27 mouse cellular contexts compared by ENCODE assay signal in genomic region chr8:56211922-56212635, GRCm38 (mm10).
DNase-seq lines count a peak whose midpoint lies in the region; ATAC-seq lines count a peak whose summit lies in the region.
"Had no signal": no experiment of that assay in that cellular context is flagged by ENCODE, and none has a peak within 500 bp of the region (broad histone marks: within the 10 kb centered on the region; RNA-seq: fewer than 3 reads in every experiment).

No protein-coding gene starts in this region.

- H3K4me2 ChIP-seq in stomach, embryonic 14.5 days (replicated peaks; ENCODE audit: low read depth, low read length) = no peak overlapping the region
- no peak overlapping the region for H3K4me2 ChIP-seq in hindbrain, embryonic 12.5 days (replicated peaks)
- H3K4me2 ChIP-seq: forebrain, embryonic 12.5 days; forebrain, embryonic 15.5 days; heart, embryonic 11.5 days; hindbrain, embryonic 14.5 days had no signal

- DNase-seq in frontal cortex, postnatal 25 days (ENCODE audit: low spot score in 2 of 2) = no peak
- peak; percentile 12 for DNase-seq in brain, adult 2 months (ENCODE audit: low read depth, low spot score)
- no peak for DNase-seq in kidney, postnatal 25 days
- DNase-seq: adrenal gland, adult 2 months; adrenal gland, postnatal 14 days; B cell, adult 2 months; cerebellum, adult 11-12 months; cerebellum, adult 8-10 months; cerebellum, postnatal 10 days; cerebellum, postnatal 36 days; embryo, embryonic 11 days; gastrocnemius, adult 2 months; gastrocnemius, postnatal 14 days; heart, adult 11 months had no signal

- H3K9ac ChIP-seq in stomach, embryonic 14.5 days (replicated peaks; ENCODE audit: low read depth, low read length) = no peak overlapping the region
- no peak overlapping the region for H3K9ac ChIP-seq in hindbrain, embryonic 12.5 days
- H3K9ac ChIP-seq: forebrain, embryonic 12.5 days; forebrain, embryonic 15.5 days; hindbrain, embryonic 14.5 days had no signal

- H3K9me3 ChIP-seq in stomach, embryonic 14.5 days (ENCODE audit: control insufficient read depth, low read depth, low read length) = no peaks in the 10 kb centered on the region
- H3K9me3 ChIP-seq in hindbrain, embryonic 12.5 days (replicated peaks) = no peaks in the 10 kb centered on the region
- H3K9me3 ChIP-seq: forebrain, embryonic 12.5 days; forebrain, embryonic 15.5 days; G1E had no signal

- no peak overlapping the region for H3K27ac ChIP-seq in stomach, embryonic 14.5 days (ENCODE audit: low read length)
- no peak overlapping the region for H3K27ac ChIP-seq in hindbrain, embryonic 12.5 days
- H3K27ac ChIP-seq: forebrain, embryonic 12.5 days; forebrain, embryonic 15.5 days; gastrocnemius, adult 2 months; hindbrain, embryonic 14.5 days; hindbrain, postnatal 0 days had no signal

- H3K27me3 ChIP-seq in stomach, embryonic 14.5 days (ENCODE audit: control insufficient read depth, insufficient read depth, low read length) = no peaks in the 10 kb centered on the region
- no peaks in the 10 kb centered on the region for H3K27me3 ChIP-seq in hindbrain, embryonic 12.5 days
- H3K27me3 ChIP-seq: CH12.LX; forebrain, embryonic 12.5 days; forebrain, embryonic 15.5 days had no signal

- WGBS in stomach, embryonic 14.5 days = 46% methylated on average over 3 of the region's 3 CpGs
- 93% methylated on average over 3 of the region's 3 CpGs for WGBS in hindbrain, embryonic 12.5 days

- no peaks in the 10 kb centered on the region for H3K4me1 ChIP-seq in stomach, embryonic 14.5 days (ENCODE audit: control insufficient read depth, insufficient read depth, low read length)
- H3K4me1 ChIP-seq in hindbrain, embryonic 12.5 days = no peaks in the 10 kb centered on the region
- H3K4me1 ChIP-seq: forebrain, embryonic 12.5 days; forebrain, embryonic 15.5 days had no signal

- ATAC-seq in frontal cortex, adult (ENCODE audit: low TSS enrichment) = peak; percentile 72; the same call in 1 of the 2 replicates
- ATAC-seq in stomach, embryonic 14.5 days (ENCODE audit: insufficient number of reproducible peaks, insufficient read depth, low FRiP score, low read depth) = peak; percentile 67; the same call in 1 of the 2 replicates
- ATAC-seq in hindbrain, embryonic 12.5 days (ENCODE audit: low FRiP score) = no peak
- ATAC-seq: forebrain, embryonic 15.5 days; hindbrain, postnatal 0 days; inflammation-experienced regulatory T-cells, adult 6 months; intestine, embryonic 16.5 days had no signal

- H3K36me3 ChIP-seq in stomach, embryonic 14.5 days (ENCODE audit: control insufficient read depth, insufficient read depth, low read length) = no peaks in the 10 kb centered on the region
- H3K36me3 ChIP-seq in hindbrain, embryonic 12.5 days = no peaks in the 10 kb centered on the region
- H3K36me3 ChIP-seq: forebrain, embryonic 12.5 days; forebrain, embryonic 15.5 days; G1E had no signal

- no peak overlapping the region for H3K4me3 ChIP-seq in stomach, embryonic 14.5 days (ENCODE audit: low read depth, low read length)
- no peak overlapping the region for H3K4me3 ChIP-seq in hindbrain, embryonic 12.5 days
- H3K4me3 ChIP-seq: erythroblast, embryonic 14.5 days; forebrain, embryonic 12.5 days; forebrain, embryonic 15.5 days; gastrocnemius, adult 2 months had no signal
